Mouse (Mus musculus) heart, embryonic 10.5 days (tissue): ENCODE data around the gene Sh3bp2. TPM values are rescaled to one million over a fixed set of nuclear protein-coding genes. Genes with fewer than 3 reads are reported as not detected.

Experiments
- DNase-seq: peaks from one replicate; pipeline ENCODE4 v3.0.0-alpha.2; 2017; ENCODE audit warnings: low spot score
- H3K27ac ChIP-seq: fragments of 300-500 bp; sonication (generic); 2 replicates; pipeline ENCODE4 v1.5.1; 2016; ENCODE audit warnings: mild to moderate bottlenecking
- H3K27me3 ChIP-seq: fragments of 300-500 bp; sonication (generic); 2 replicates; pipeline ENCODE4 v1.6.1; 2016; ENCODE audit warnings: mild to moderate bottlenecking; ENCODE audit not compliant: poor library complexity, insufficient read depth, severe bottlenecking
- H3K36me3 ChIP-seq: fragments of 300-500 bp; sonication (generic); 2 replicates; pipeline ENCODE4 v1.6.1; 2016; ENCODE audit warnings: mild to moderate bottlenecking, moderate library complexity
- H3K4me1 ChIP-seq: fragments of 300-500 bp; sonication (generic); 2 replicates; pipeline ENCODE4 v1.6.1; 2016; ENCODE audit warnings: mild to moderate bottlenecking
- H3K4me3 ChIP-seq: fragments of 300-500 bp; sonication (generic); 2 replicates; pipeline ENCODE4 v1.5.1; 2016; ENCODE audit warnings: mild to moderate bottlenecking, moderate library complexity
- H3K9me3 ChIP-seq: fragments of 300-500 bp; sonication (generic); 2 replicates; pipeline ENCODE4 v1.6.1; 2016; ENCODE audit warnings: mild to moderate bottlenecking, moderate library complexity
- WGBS: fragments of 180-500 bp; shearing (Covaris S2); methylation state at CpG from one replicate; pipeline ENCODE4 v1.1.7; 2016; 5-methylcytosine and 5-hydroxymethylcytosine counted together
- polyA plus RNA-seq: library from polyadenylated mRNA; unstranded; fragments of >200 nt; fragmentation: Nextera tagmentation; extraction: Ambion mirVana; gene quantifications from 2 replicates; pipeline ENCODE4 v1.2.1, GENCODE M21; 2016

Sh3bp2 gene
- polyA plus RNA-seq, result 3.6 and 6.0 TPM in 2 replicates

- peak within 1 kb of the TSS; percentile 84 for H3K27ac ChIP-seq
- H3K4me1 ChIP-seq, result peaks cover 28% of the 10 kb centered on the region
- H3K4me3 ChIP-seq, result peak within 1 kb of the TSS; percentile 72
- DNase-seq, result peak; percentile 96
- peaks cover 26% of the 10 kb centered on the region for H3K27me3 ChIP-seq
- H3K36me3 ChIP-seq, result no peaks in the 10 kb centered on the region
- no peaks in the 10 kb centered on the region for H3K9me3 ChIP-seq
- whole genome bisulfite sequencing, result 2% methylated on average over 38 of the region's 38 CpGs
Measured at GRCm38 (mm10) chr5:34525663-34526476, at the start of gene Sh3bp2. Gene Sh3bp2, plus strand, starts transcription at chr5:34525838.

GRCm38 (mm10) chr5:34480926-34481325 lies 44.7 kb upstream of the Sh3bp2 start:
- Histone ChIP-seq H3K27ac (no peak overlapping the region), H3K9me3 (no peaks in the 10 kb centered on the region), H3K4me3 (no peak overlapping the region), H3K27me3 (no peaks in the 10 kb centered on the region), H3K36me3 (peaks cover 87% of the 10 kb centered on the region), H3K4me1 (no peaks in the 10 kb centered on the region)
- DNase-seq, result no peak
- WGBS, result 79% methylated on average over 3 of the region's 3 CpGs

- no peak overlapping the region for H3K4me3 ChIP-seq
- H3K9me3 ChIP-seq, result no peaks in the 10 kb centered on the region
- H3K27ac ChIP-seq, result no peak overlapping the region
- no peaks in the 10 kb centered on the region for H3K27me3 ChIP-seq
- H3K4me1 ChIP-seq, result no peaks in the 10 kb centered on the region
- WGBS, result 93% methylated on average over 15 of the region's 15 CpGs
- DNase-seq, result no peak
- peaks cover 56% of the 10 kb centered on the region for H3K36me3 ChIP-seq
Measured at GRCm38 (mm10) chr5:34485731-34486130, 39.9 kb upstream of the Sh3bp2 start.

- 71% methylated on average over 6 of the region's 6 CpGs for WGBS
- no peak overlapping the region for H3K4me3 ChIP-seq
- no peak overlapping the region for H3K27ac ChIP-seq
- H3K27me3 ChIP-seq, result no peaks in the 10 kb centered on the region
- H3K4me1 ChIP-seq, result no peaks in the 10 kb centered on the region
- DNase-seq, result no peak
- peaks cover 38% of the 10 kb centered on the region for H3K36me3 ChIP-seq
- H3K9me3 ChIP-seq, result no peaks in the 10 kb centered on the region
Measured at GRCm38 (mm10) chr5:34487320-34488090, 38.1 kb upstream of the Sh3bp2 start.

GRCm38 (mm10) chr5:34488741-34489417 lies 36.8 kb upstream of the Sh3bp2 start:
- Histone ChIP-seq H3K27me3 (no peaks in the 10 kb centered on the region), H3K4me3 (no peak overlapping the region), H3K27ac (no peak overlapping the region), H3K4me1 (no peaks in the 10 kb centered on the region), H3K9me3 (no peaks in the 10 kb centered on the region), H3K36me3 (peaks cover 30% of the 10 kb centered on the region)
- DNase-seq, result no peak
- WGBS, result 80% methylated on average over 6 of the region's 6 CpGs

- no peaks in the 10 kb centered on the region for H3K27me3 ChIP-seq
- no peak for DNase-seq
- 85% methylated on average over 3 of the region's 3 CpGs for WGBS
Measured at GRCm38 (mm10) chr5:34489418-34489787, 36.2 kb upstream of the Sh3bp2 start.

GRCm38 (mm10) chr5:34496745-34497144 lies 28.9 kb upstream of the Sh3bp2 start:
- no peak overlapping the region for H3K27ac ChIP-seq
- H3K27me3 ChIP-seq, result no peaks in the 10 kb centered on the region
- H3K9me3 ChIP-seq, result no peaks in the 10 kb centered on the region
- H3K36me3 ChIP-seq, result peaks cover 12% of the 10 kb centered on the region; the same call in 1 of the 2 replicates
- no peak for DNase-seq
- no peak overlapping the region for H3K4me3 ChIP-seq
- WGBS, result 79% methylated on average over 6 of the region's 6 CpGs
- peaks cover 6% of the 10 kb centered on the region; the same call in 1 of the 2 replicates for H3K4me1 ChIP-seq

More at GRCm38 (mm10) chr5:34489418-34489787, 36.2 kb upstream of the Sh3bp2 start:
- Histone ChIP-seq H3K4me1 (no peaks in the 10 kb centered on the region), H3K36me3 (peaks cover 27% of the 10 kb centered on the region), H3K27ac (no peak overlapping the region), H3K9me3 (no peaks in the 10 kb centered on the region), H3K4me3 (no peak overlapping the region)

- WGBS, result 57% methylated on average over 5 of the region's 5 CpGs
Measured at GRCm38 (mm10) chr5:34500886-34501285, 24.8 kb upstream of the Sh3bp2 start.

GRCm38 (mm10) chr5:34501588-34501987 lies 24.1 kb upstream of the Sh3bp2 start:
- no peak for DNase-seq
- no peaks in the 10 kb centered on the region for H3K9me3 ChIP-seq
- 82% methylated on average over 3 of the region's 3 CpGs for WGBS
- 0 out of 2 replicates have a peak, but pooled peaks cover 5% of the 10 kb centered on the region for H3K4me1 ChIP-seq
- no peak overlapping the region for H3K27ac ChIP-seq
- no peak overlapping the region for H3K4me3 ChIP-seq
- H3K36me3 ChIP-seq, result peaks cover 15% of the 10 kb centered on the region; the same call in 1 of the 2 replicates
- no peaks in the 10 kb centered on the region for H3K27me3 ChIP-seq

More at GRCm38 (mm10) chr5:34500886-34501285, 24.8 kb upstream of the Sh3bp2 start:
- Histone ChIP-seq H3K4me1 (peaks cover 8% of the 10 kb centered on the region; the same call in 1 of the 2 replicates), H3K27me3 (no peaks in the 10 kb centered on the region), H3K4me3 (no peak overlapping the region), H3K36me3 (peaks cover 22% of the 10 kb centered on the region; the same call in 1 of the 2 replicates), H3K27ac (no peak overlapping the region), H3K9me3 (no peaks in the 10 kb centered on the region)
- DNase-seq, result no peak

GRCm38 (mm10) chr5:34502411-34502810 lies 23.2 kb upstream of the Sh3bp2 start:
- 94% methylated on average over 1 of the region's 1 CpGs for WGBS
- no peaks in the 10 kb centered on the region for H3K27me3 ChIP-seq
- no peak for DNase-seq

GRCm38 (mm10) chr5:34502821-34503220 lies 22.8 kb upstream of the Sh3bp2 start:
- Histone ChIP-seq H3K36me3 (peaks cover 13% of the 10 kb centered on the region; the same call in 1 of the 2 replicates), H3K9me3 (no peaks in the 10 kb centered on the region), H3K4me3 (no peak overlapping the region), H3K27me3 (no peaks in the 10 kb centered on the region), H3K4me1 (0 out of 2 replicates have a peak, but pooled peaks cover 2% of the 10 kb centered on the region), H3K27ac (no peak overlapping the region)
- 63% methylated on average over 6 of the region's 6 CpGs for WGBS
- DNase-seq, result no peak

More at GRCm38 (mm10) chr5:34502411-34502810, 23.2 kb upstream of the Sh3bp2 start:
- 0 out of 2 replicates have a peak, but pooled peaks cover 2% of the 10 kb centered on the region for H3K4me1 ChIP-seq
- peaks cover 13% of the 10 kb centered on the region; the same call in 1 of the 2 replicates for H3K36me3 ChIP-seq
- H3K4me3 ChIP-seq, result no peak overlapping the region
- H3K9me3 ChIP-seq, result no peaks in the 10 kb centered on the region
- no peak overlapping the region for H3K27ac ChIP-seq

GRCm38 (mm10) chr5:34512486-34512885 lies 13.2 kb upstream of the Sh3bp2 start:
- Histone ChIP-seq H3K36me3 (no peaks in the 10 kb centered on the region), H3K27ac (no peak overlapping the region), H3K4me3 (no peak overlapping the region), H3K27me3 (peaks cover 13% of the 10 kb centered on the region), H3K9me3 (no peaks in the 10 kb centered on the region), H3K4me1 (peaks cover 21% of the 10 kb centered on the region)
- no peak for DNase-seq
- WGBS, result 84% methylated on average over 3 of the region's 3 CpGs
